Mouse (Mus musculus) MN1 (cell line): Measurements from ENCODE around the gene Pno1.
A peak's percentile ranks its signal among the peaks of the same experiment; 100 is the strongest.

Source experiments
- DNase-seq: peaks from one replicate; pipeline ENCODE4 v3.0.0-alpha.2; 2016; ENCODE audit warnings: low spot score

Pno1 gene

DNA sequence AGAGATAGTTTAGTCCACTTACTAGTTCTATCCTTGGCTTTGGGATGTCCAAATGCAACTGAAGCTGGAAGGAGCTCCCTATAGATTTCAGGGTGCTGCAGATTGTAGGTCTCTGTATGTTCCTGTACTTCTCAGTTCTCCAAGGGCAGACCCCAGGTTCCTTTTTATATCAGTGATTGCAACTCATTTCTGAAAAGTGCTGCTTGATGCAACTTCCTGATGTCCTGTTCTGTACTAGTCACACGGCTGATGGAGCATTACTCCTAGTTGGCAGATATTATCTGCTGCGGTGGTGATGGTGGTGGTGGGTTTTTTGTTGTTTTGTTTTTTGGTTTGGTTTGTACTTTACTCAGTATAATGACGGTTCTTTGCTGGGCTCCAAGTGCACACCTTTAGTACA, 30.6 kb downstream of the Pno1 start:
- no peak for DNase-seq

DNA sequence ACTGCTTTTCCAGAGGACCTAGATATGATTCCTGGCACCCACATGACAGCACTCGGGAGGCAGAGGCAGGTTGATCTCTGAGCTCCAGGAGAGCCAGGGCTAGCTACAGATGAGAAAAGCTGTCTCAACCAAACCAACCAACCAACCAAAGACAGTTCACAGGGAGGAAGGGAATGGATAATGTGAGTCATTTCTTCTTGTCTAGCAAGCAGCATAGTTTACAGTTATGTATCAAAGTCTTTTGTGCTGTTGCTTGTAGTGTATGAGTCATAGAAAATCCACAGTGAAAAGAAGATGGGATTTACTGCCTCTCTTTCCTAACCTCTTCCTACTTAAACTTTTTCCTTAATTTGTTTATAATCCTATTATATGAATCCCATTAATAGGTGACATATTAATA, 34.7 kb downstream of the Pno1 start:
- DNase-seq, result no peak

DNA sequence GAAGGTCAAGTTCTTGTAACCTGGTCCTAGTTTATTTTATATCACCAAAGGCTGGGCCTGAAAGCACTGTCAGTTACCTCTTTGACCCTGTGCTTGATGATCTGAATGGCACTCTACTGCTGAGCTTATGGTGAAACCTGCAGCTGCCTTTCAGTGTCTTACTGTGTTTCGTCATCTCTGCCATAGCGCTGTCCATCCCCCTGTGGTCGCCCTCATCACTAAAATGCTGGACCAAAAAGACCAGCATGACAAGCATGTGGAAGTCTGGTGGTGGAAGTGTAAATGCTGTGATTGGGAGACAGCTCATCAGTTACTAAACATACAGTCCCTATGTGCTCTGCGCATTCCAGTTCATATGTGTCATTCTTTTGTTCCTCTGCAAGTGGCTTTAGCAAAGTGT, 39.1 kb downstream of the Pno1 start:
- no peak for DNase-seq

DNA sequence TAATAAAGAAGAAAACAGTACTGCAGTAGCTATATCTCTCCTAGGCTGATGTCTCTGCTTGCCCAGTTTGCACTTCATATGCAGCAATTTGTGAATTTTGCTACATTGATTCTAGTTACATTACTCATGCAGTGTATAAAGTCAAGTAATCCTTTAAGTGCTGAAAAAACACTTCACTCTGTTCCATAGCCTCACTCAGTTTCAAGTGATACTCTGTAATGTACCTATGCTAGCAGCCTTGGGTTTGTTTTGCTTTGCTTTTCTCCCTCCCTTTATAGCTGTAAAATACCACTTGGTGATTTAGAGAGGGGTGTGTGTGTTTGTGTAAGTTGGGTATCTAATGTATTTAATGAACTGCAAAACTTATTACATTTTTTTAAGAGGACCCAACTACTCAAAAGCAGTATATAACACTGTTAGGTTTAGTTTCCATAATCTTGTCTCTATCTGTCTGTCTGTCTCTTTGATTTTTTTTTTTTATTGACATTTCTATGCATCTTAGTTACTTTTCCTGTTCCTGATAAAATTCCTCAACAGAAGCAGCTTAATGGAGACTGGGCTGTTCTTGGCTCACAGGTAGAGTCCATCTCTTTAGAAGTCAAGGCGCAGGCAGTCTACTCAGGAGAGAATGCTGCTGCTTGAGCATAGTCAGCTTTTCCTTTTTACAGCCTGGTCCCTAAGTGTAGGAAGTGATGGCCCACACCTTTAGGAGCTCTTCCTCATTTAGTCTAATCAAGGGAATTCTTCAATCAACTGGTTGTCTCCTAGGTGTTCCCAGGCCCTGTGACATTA, 40.2 kb downstream of the Pno1 start:
- no peak for DNase-seq

- DNase-seq, result no peak
Observed at GRCm38 (mm10) chr11:17169262-17169661, 42.1 kb downstream of the Pno1 start.

GRCm38 (mm10) chr11:17166627-17167026, 44.7 kb downstream of the Pno1 start:
- no peak for DNase-seq

- DNase-seq, result no peak
Observed at GRCm38 (mm10) chr11:17163956-17164355, 47.4 kb downstream of the Pno1 start.

DNA sequence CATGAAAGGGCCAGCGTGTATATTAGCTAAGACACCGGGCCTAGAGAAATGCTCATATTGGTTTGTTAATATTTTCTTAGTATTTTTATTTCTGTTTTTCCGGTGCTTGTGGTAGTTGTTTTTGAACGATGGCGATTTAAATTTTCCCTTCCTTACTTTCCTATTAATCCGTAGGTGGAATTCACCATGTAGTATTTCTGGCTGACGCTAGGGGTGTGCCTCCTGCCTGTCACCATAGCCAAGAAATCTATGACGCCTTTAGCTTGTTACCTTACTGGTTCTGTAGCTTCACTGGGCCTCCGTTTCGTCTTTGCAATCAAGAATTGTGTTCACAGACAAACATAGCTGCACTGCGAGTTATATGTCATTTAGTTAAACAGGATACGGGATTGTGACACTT, 51.1 kb downstream of the Pno1 start:
- peak; percentile 89 for DNase-seq

DNA sequence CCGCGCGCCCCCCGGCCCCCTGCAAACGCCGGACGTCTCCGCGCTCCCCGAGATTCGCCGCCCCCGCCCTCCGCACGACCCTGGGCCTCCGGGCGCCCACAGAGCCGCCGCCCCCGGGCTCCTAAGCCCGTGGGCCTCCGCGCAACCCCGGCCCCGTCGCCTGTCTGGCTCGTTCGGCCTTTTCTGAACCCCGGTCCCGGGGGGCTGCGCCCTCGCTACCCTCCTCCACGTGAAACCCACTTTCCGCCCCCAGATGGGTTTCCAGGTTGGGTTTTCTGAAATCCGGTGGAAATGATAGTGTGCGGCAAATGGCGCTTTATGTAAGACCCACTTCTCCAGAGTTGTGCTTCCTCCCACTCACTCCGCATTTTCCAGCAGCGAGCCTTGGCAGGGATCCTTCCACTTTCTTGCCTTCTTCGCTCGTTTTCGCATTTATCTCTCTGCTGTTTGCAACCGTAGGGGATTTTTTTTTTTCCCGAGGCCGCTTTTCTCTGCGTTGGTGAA, 51.6 kb downstream of the Pno1 start:
- peak; percentile 66 for DNase-seq

DNA sequence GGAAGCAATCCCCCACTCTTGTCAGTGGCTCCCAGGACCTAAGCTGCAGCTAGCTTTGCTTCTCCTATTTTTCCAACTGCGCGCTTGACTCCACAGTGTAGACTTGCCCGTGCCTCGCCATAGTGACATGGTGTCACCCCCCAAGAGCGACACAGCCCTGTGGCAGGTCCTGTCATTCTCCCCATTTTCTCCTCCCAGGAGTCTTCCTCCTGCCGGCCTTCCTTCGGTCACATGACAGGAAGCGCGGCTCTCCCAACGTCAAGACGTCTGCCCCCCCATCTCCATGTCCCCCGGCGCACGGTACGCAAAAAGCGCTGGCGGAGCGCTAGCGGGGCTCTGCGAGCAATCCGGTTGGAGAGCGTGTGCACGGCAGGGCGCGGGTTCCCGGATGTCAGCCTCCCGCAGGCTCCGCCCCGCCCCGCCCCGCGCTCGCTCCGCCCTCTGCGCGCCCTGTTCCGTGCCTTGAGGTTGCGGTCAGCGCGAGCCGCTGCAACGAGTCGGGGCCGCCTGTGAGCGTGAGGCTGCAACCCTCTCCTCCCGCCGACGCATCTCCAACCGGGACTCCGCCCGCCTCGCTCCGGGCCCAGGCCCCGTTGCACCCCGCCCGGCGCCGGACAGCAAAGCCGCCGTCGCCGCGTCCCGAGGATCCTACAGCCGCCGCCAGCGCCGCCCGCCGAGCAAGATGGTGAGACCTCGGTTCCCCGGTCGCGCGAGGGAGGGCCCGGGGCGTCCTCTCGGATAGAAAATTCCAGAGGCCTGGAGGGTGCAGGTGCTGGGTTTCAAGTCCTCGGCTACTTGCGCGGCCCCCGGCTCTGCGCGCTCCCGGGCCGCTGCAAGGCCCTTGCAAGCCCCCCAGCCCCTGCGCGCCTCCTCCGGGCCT, 52.3 kb downstream of the Pno1 start, which contains the start of gene Ppp3r1:
Gene Ppp3r1, plus strand, starts transcription at position 406 of the 880 bp plus-strand sequence.
- DNase-seq, result peak; percentile 99
